Mouse (Mus musculus): ENCODE measurements around the gene Cdadc1.
"Not testable (repeated sequence)": the region's sequence is repeated elsewhere in the genome, so short reads cannot be mapped to it uniquely, and the experiment has no call there.

Cdadc1 gene

DNA sequence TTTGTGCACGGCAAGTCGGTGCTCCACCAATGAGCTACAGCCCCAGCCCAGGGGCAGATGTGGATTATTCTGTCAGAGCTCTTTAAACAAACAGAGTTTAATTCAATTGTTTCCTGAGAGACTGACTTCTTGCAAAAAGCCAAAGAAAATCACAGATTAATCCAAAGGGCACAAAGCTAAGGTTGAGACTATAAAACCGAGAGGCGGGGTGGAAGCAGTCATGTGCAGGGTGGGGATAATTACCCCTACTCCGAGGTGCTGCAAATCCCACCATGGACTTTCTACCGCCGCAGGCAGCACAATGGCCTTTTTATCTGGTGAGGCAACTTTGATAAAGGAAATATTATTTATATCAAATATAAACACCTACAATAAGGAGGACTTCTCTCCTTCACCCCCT is 19.0 kb upstream of the Cdadc1 start:
- ATAC-seq (ENCODE audit: insufficient number of reproducible peaks, low FRiP score, low TSS enrichment): no peak

GRCm38 (mm10) chr14:59614149-59614548 is 16.4 kb upstream of the Cdadc1 start:
- ATAC-seq (ENCODE audit: insufficient number of reproducible peaks, low FRiP score, low TSS enrichment): not testable (repeated sequence)

GRCm38 (mm10) chr14:59612920-59613625 is 15.3 kb upstream of the Cdadc1 start:
- ATAC-seq (ENCODE audit: insufficient number of reproducible peaks, low FRiP score, low TSS enrichment): no peak

- ATAC-seq (ENCODE audit: insufficient number of reproducible peaks, low FRiP score, low TSS enrichment): no peak
These were observed 9.3 kb upstream of the Cdadc1 start for GRCm38 (mm10) chr14:59607021-59607420.

DNA sequence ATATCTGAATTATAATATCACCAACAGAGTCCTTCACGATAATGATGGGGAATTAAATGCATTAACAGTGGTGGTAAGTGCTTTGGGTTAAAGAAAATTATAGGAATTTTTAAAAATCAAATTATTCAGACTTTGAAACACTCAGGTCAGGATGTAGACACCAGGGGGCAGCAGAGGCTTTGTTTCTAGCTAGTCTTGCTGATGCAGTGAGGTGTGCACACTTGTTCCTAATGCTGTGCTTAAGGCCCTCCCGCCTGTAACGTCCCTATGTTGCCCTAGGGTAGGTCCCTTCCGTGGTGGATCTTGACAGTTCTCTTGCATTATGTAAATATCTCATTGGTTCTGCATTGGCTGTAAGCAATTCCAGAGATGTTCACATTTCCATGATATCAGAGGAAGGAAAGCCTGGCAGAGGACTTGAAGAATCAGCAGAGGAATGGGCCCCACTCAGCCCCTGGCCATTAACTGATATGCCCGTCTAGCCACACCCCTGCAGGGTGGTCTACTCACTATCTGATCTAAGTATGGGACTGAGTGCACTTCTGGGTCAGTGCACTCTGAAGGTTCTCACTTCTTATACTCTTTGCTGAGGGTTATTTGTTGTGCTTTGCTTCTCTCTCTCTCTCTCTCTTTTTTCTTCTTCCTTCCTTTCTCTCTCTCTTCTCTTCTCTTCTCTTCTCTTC is 8.1 kb upstream of the Cdadc1 start:
- 0 out of 2 replicates have a peak, but pooled peaks have one; percentile 61 for ATAC-seq (ENCODE audit: insufficient number of reproducible peaks, low FRiP score, low TSS enrichment)

DNA sequence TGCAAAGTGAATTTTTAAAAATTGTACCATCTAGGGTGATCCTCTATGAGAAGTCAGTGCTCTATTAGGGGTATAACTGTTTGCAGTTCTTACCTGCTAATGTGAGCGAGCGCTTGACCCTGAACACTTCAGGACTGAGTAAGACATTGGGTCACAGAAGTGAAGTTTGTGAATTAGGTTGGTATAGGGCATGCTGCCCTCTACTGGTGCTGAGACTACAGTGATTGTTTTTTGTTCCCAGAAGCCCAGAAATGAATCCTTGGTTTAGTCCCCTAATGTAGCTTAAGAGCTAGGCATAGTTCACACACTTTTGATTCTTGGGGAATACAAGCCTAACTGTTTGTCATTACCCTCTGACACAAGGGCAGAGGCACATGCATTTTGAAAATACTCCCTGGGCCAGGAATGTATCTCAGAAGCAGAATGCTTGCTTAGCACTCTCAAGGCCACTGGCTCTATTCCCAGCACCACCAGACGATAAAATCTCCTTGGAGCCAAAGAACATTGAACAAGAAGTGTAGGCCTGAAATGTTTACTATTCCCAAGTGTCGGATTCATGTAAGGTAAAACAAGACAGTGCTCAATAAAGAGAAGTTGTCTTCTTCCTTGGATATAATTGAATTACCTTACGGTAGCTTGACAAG is 6.4 kb upstream of the Cdadc1 start:
- no peak for ATAC-seq (ENCODE audit: insufficient number of reproducible peaks, low FRiP score, low TSS enrichment)

GRCm38 (mm10) chr14:59598260-59598627 is 485 bp upstream of the Cdadc1 start:
- no peak for ATAC-seq (ENCODE audit: insufficient number of reproducible peaks, low FRiP score, low TSS enrichment)

- ATAC-seq (ENCODE audit: insufficient number of reproducible peaks, low FRiP score, low TSS enrichment): no peak
These were observed 2.8 kb downstream of the Cdadc1 start for GRCm38 (mm10) chr14:59594988-59595387.

- no peak for ATAC-seq (ENCODE audit: insufficient number of reproducible peaks, low FRiP score, low TSS enrichment)
These were observed 5.2 kb downstream of the Cdadc1 start for GRCm38 (mm10) chr14:59592593-59592992.

GRCm38 (mm10) chr14:59591901-59592300 is 5.9 kb downstream of the Cdadc1 start:
- ATAC-seq (ENCODE audit: insufficient number of reproducible peaks, low FRiP score, low TSS enrichment): no peak

- ATAC-seq (ENCODE audit: insufficient number of reproducible peaks, low FRiP score, low TSS enrichment): no peak
These were observed 7.1 kb downstream of the Cdadc1 start for GRCm38 (mm10) chr14:59590614-59591013.

DNA sequence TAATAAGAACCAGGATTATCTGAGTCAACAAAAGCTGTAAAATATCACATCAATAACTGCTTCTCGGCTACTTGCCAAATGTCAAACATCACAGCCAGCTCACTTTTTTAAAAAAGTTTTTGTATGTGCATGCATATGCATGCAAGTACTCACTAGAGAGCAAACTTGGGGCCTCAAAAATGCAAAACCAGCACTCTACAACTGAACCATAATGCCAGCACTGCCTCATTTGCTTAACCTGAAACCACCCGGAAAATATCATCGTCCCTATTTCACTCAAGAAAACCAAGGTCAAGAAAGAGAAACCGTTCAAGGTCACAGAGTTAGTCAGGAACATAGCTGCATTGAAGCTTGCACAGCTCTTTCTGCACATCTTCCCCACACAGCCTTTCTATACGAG is 21.4 kb downstream of the Cdadc1 start:
- no peak for ATAC-seq (ENCODE audit: insufficient number of reproducible peaks, low FRiP score, low TSS enrichment)

GRCm38 (mm10) chr14:59566756-59567155 is 31.0 kb downstream of the Cdadc1 start:
- no peak for ATAC-seq (ENCODE audit: insufficient number of reproducible peaks, low FRiP score, low TSS enrichment)

GRCm38 (mm10) chr14:59557886-59558285 is 39.9 kb downstream of the Cdadc1 start:
- no peak for ATAC-seq (ENCODE audit: insufficient number of reproducible peaks, low FRiP score, low TSS enrichment)

GRCm38 (mm10) chr14:59557071-59557470 is 40.7 kb downstream of the Cdadc1 start:
- no peak for ATAC-seq (ENCODE audit: insufficient number of reproducible peaks, low FRiP score, low TSS enrichment)

GRCm38 (mm10) chr14:59555928-59556531 is 41.7 kb downstream of the Cdadc1 start:
- ATAC-seq (ENCODE audit: insufficient number of reproducible peaks, low FRiP score, low TSS enrichment): peak; percentile 50

DNA sequence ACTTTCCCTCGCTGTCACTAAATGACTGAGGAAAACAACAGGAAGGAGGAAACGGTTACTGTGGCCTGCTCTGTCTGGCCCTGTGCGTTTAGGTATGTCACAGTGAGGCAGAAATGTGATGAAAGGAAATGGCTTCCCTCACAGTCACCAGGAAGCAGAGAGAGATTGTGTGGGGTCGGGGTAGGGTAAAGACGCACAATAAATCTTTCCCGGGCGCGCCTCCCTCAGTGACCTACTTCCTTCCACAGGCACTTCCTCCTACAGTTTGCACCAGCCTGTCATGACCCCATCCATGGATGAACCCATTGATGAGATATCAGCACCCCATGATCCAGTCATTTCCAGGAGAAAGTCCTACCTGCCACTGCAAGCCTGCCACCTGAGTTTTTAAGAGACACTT is 42.7 kb downstream of the Cdadc1 start:
- no peak for ATAC-seq (ENCODE audit: insufficient number of reproducible peaks, low FRiP score, low TSS enrichment)

GRCm38 (mm10) chr14:59554025-59554424 is 43.7 kb downstream of the Cdadc1 start:
- no peak for ATAC-seq (ENCODE audit: insufficient number of reproducible peaks, low FRiP score, low TSS enrichment)

GRCm38 (mm10) chr14:59551956-59552355 is 45.8 kb downstream of the Cdadc1 start:
- no peak for ATAC-seq (ENCODE audit: insufficient number of reproducible peaks, low FRiP score, low TSS enrichment)

- ATAC-seq (ENCODE audit: insufficient number of reproducible peaks, low FRiP score, low TSS enrichment): no peak
These were observed 46.9 kb downstream of the Cdadc1 start for GRCm38 (mm10) chr14:59550841-59551240.

DNA sequence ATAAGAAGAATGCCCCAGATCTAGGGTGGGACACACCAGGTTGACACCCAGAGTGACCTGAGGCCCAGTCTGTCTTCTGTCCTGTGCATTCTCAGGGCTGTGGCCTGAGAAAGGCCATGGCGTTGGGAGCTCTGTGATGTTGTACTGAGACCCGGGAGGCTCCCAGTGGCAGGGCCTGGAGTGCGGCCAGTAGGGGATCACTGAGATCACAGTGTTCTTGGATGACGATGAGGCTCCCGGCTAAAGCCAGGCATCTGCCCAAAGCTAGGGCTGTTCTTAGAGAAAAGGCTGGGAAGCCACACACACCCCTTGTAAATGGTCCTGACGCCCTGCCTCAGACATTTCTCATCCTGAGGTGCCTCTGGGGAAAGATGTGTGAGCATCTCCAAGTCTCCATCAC is 48.7 kb downstream of the Cdadc1 start:
- no peak for ATAC-seq (ENCODE audit: insufficient number of reproducible peaks, low FRiP score, low TSS enrichment)

Measured in cerebellum, adult (tissue).